Mouse (Mus musculus): ENCODE data around the gene Mvd.

Mvd gene

GRCm38 (mm10) chr8:122457171-122457570 lies 13.9 kb upstream of the Mvd start:
- 75% methylated on average over 11 of the region's 11 CpGs for WGBS

- 86% methylated on average over 6 of the region's 6 CpGs for whole genome bisulfite sequencing
These were observed 11.2 kb upstream of the Mvd start for GRCm38 (mm10) chr8:122454409-122454808.

- 83% methylated on average over 10 of the region's 10 CpGs for whole genome bisulfite sequencing
These were observed 8.9 kb upstream of the Mvd start for GRCm38 (mm10) chr8:122452154-122452553.

GRCm38 (mm10) chr8:122451161-122451703 lies 8.0 kb upstream of the Mvd start:
- 46% methylated on average over 7 of the region's 7 CpGs for WGBS

GRCm38 (mm10) chr8:122445203-122445602 lies 2.0 kb upstream of the Mvd start:
- 59% methylated on average over 3 of the region's 3 CpGs for WGBS

GRCm38 (mm10) chr8:122444058-122444748 lies 981 bp upstream of the Mvd start:
- under 1% methylated on average over 19 of the region's 19 CpGs for WGBS

GRCm38 (mm10) chr8:122442781-122443180 lies 441 bp downstream of the Mvd start:
- 1% methylated on average over 12 of the region's 12 CpGs for WGBS

- WGBS, result 12% methylated on average over 7 of the region's 7 CpGs
These were observed 866 bp downstream of the Mvd start for GRCm38 (mm10) chr8:122442356-122442755.

GRCm38 (mm10) chr8:122441326-122441725 lies 1.9 kb downstream of the Mvd start:
- WGBS, result 94% methylated on average over 1 of the region's 1 CpGs

- 90% methylated on average over 16 of the region's 16 CpGs for WGBS
These were observed 3.9 kb downstream of the Mvd start for GRCm38 (mm10) chr8:122439336-122439735.

- 91% methylated on average over 13 of the region's 13 CpGs for WGBS
These were observed 5.4 kb downstream of the Mvd start for GRCm38 (mm10) chr8:122437708-122438331.

- WGBS, result 90% methylated on average over 20 of the region's 20 CpGs
These were observed 6.6 kb downstream of the Mvd start for GRCm38 (mm10) chr8:122436586-122437125.

GRCm38 (mm10) chr8:122436146-122436545 lies 7.1 kb downstream of the Mvd start:
- 96% methylated on average over 9 of the region's 9 CpGs for WGBS

GRCm38 (mm10) chr8:122435375-122435774 lies 7.8 kb downstream of the Mvd start:
- 91% methylated on average over 6 of the region's 6 CpGs for WGBS

GRCm38 (mm10) chr8:122433269-122433905 lies 9.8 kb downstream of the Mvd start:
- 79% methylated on average over 11 of the region's 11 CpGs for WGBS

GRCm38 (mm10) chr8:122432443-122433268 lies 10.6 kb downstream of the Mvd start, which contains the start of gene Cyba:
Cyba (minus strand) TSS chr8:122432930.
- 29% methylated on average over 45 of the region's 45 CpGs for WGBS

- WGBS, result 59% methylated on average over 18 of the region's 18 CpGs
These were observed 11.4 kb downstream of the Mvd start for GRCm38 (mm10) chr8:122431694-122432442.

GRCm38 (mm10) chr8:122430646-122431045 lies 12.6 kb downstream of the Mvd start:
- 91% methylated on average over 3 of the region's 3 CpGs for WGBS

- WGBS, result 68% methylated on average over 10 of the region's 10 CpGs
These were observed 13.1 kb downstream of the Mvd start for GRCm38 (mm10) chr8:122430058-122430636.

GRCm38 (mm10) chr8:122428163-122428562 lies 15.1 kb downstream of the Mvd start:
- 90% methylated on average over 9 of the region's 9 CpGs for WGBS
